Mouse (Mus musculus) frontal cortex, adult (tissue): ENCODE measurements around the gene Gm21985.
A peak's percentile ranks its signal among the peaks of the same experiment; 100 is the strongest.

Experiments used
- ATAC-seq: cut with Nextera tagmentation; 2 replicates; pipeline ENCODE4 v1.9.2; 2017; ENCODE audit warnings: mild to moderate bottlenecking, moderate library complexity, mixed read lengths; ENCODE audit not compliant: low TSS enrichment

Gene Gm21985

GRCm38 (mm10) chr2:112266242-112266592 is at the start of gene Gm21985:
Gene Gm21985 (plus strand): TSS chr2:112266314.
- ATAC-seq, result peak; percentile 22; the same call in 1 of the 2 replicates

- no peak for ATAC-seq
These were observed 48.5 kb upstream of the Gm21985 start for GRCm38 (mm10) chr2:112217614-112218013.

- ATAC-seq, result no peak
These were observed 45.2 kb upstream of the Gm21985 start for GRCm38 (mm10) chr2:112220880-112221279.

- ATAC-seq, result peak; percentile 71
These were observed 43.5 kb upstream of the Gm21985 start for GRCm38 (mm10) chr2:112222607-112223006.

GRCm38 (mm10) chr2:112224356-112224755 is 41.8 kb upstream of the Gm21985 start:
- ATAC-seq, result peak; percentile 95

- ATAC-seq, result peak; percentile 52; the same call in 1 of the 2 replicates
These were observed 33.5 kb upstream of the Gm21985 start for GRCm38 (mm10) chr2:112232623-112233022.

GRCm38 (mm10) chr2:112236620-112237019 is 29.5 kb upstream of the Gm21985 start:
- ATAC-seq, result no peak

- ATAC-seq, result no peak
These were observed 28.1 kb upstream of the Gm21985 start for GRCm38 (mm10) chr2:112238006-112238405.

- peak; percentile 79 for ATAC-seq
These were observed 26.7 kb upstream of the Gm21985 start, which contains the start of gene Lpcat4 for GRCm38 (mm10) chr2:112239212-112239934. Gene Lpcat4 (plus strand): TSS chr2:112239468.

- ATAC-seq, result peak; percentile 21
These were observed 26.0 kb upstream of the Gm21985 start for GRCm38 (mm10) chr2:112239935-112240721.

- no peak for ATAC-seq
These were observed 24.3 kb upstream of the Gm21985 start for GRCm38 (mm10) chr2:112241787-112242186.

- ATAC-seq, result no peak
These were observed 20.8 kb upstream of the Gm21985 start for GRCm38 (mm10) chr2:112245307-112245706.

GRCm38 (mm10) chr2:112246193-112246592 is 19.9 kb upstream of the Gm21985 start:
- no peak for ATAC-seq

- no peak for ATAC-seq
These were observed 18.8 kb upstream of the Gm21985 start for GRCm38 (mm10) chr2:112247323-112247722.

- ATAC-seq, result peak; percentile 85
These were observed 16.2 kb upstream of the Gm21985 start for GRCm38 (mm10) chr2:112249780-112250453.

GRCm38 (mm10) chr2:112254675-112255515 is 11.2 kb upstream of the Gm21985 start:
- ATAC-seq, result no peak

- ATAC-seq, result no peak
These were observed 6.7 kb upstream of the Gm21985 start, which contains the start of gene Nutm1 for GRCm38 (mm10) chr2:112259241-112259962. Gene Nutm1 (minus strand): TSS chr2:112259291.

- ATAC-seq, result peak; percentile 79
These were observed 4.1 kb upstream of the Gm21985 start, which contains the start of gene Nop10 for GRCm38 (mm10) chr2:112261748-112262653. Gene Nop10 (plus strand): TSS chr2:112261926.

GRCm38 (mm10) chr2:112262779-112263295 is 3.3 kb upstream of the Gm21985 start:
- ATAC-seq, result no peak
